Mouse (Mus musculus): ENCODE data around the gene Otud7a.

DNA sequence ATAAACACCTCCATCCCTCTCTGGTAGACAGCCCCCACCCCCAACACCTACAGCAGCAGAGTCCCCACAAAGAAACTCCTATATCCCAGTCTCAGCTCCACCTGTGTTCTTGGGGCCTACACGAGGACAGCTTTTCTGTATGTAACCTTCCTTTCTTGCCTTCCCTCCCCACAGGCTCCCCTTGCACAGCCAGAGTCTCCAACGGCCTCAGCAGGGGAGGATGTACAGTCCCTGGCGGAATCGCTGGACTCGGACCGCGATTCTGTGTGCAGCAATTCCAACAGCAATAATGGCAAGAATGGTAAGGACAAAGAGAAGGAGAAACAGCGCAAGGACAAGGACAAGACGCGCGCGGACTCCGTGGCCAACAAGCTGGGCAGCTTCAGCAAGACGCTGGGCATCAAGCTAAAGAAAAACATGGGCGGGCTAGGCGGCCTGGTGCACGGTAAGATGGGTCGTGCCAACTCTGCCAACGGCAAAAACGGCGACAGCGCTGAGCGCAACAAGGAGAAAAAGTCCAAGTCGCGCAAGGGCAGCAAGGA is 312.7 kb downstream of the Otud7a start:
- no peak for TF ChIP-seq CTCF (IDR thresholded peaks at IDR 0.05; ENCODE audit: low read depth, low read length)
- no peak for TF ChIP-seq POLR2A (IDR thresholded peaks at IDR 0.05; ENCODE audit: borderline replicate concordance, low read depth, low read length)

Measured in bone marrow macrophage, adult 2 months (primary cell).